Mouse (Mus musculus) T-helper 17 cell (primary cell): ENCODE data around the gene Tns3.

Experiments
- in situ Hi-C, 2 experiments: fragments of 300-600 bp; cut with MboI, MseI; formaldehyde crosslinking; loops; 1 replicate in 1 of 2; 2 replicates in 1 of 2; pipeline ENCODE4 v1.15.1; 2025; ENCODE audit warnings: high pct_unique_total_duplicates in 2 of 2

The Tns3 gene

GRCm38 (mm10) chr11:8444759-8445422 lies 219.4 kb downstream of the Tns3 start:
- in situ Hi-C loops: no loop called here

GRCm38 (mm10) chr11:8443539-8444292 lies 220.6 kb downstream of the Tns3 start:
- in situ Hi-C loops: no loop called here

- in situ Hi-C loops: no loop called here
Measured at GRCm38 (mm10) chr11:8440706-8441105, 223.6 kb downstream of the Tns3 start.

GRCm38 (mm10) chr11:8440221-8440620 lies 224.1 kb downstream of the Tns3 start:
- in situ Hi-C loops: no loop called here

GRCm38 (mm10) chr11:8439035-8439434 lies 225.3 kb downstream of the Tns3 start:
- in situ Hi-C loops: no loop called here

- in situ Hi-C loops: no loop called here
Measured at GRCm38 (mm10) chr11:8438269-8438668, 226.1 kb downstream of the Tns3 start.

GRCm38 (mm10) chr11:8435101-8435500 lies 229.2 kb downstream of the Tns3 start:
- in situ Hi-C loops: no loop called here

- in situ Hi-C loops: loop anchor here in 1 of 2 experiments (5.0 kb wide), 1 partner anchor 88 kb away; no protein-coding TSS in a partner anchor
Measured at GRCm38 (mm10) chr11:8434366-8434765, 230.0 kb downstream of the Tns3 start.

- in situ Hi-C loops: loop anchor here in 1 of 2 experiments (5.0 kb wide), 1 partner anchor 89 kb away; no protein-coding TSS in a partner anchor
Measured at GRCm38 (mm10) chr11:8433443-8433842, 230.9 kb downstream of the Tns3 start.

GRCm38 (mm10) chr11:8432941-8433340 lies 231.4 kb downstream of the Tns3 start:
- in situ Hi-C loops: loop anchor here in 1 of 2 experiments (5.0 kb wide), 1 partner anchor 89 kb away; no protein-coding TSS in a partner anchor

GRCm38 (mm10) chr11:8427660-8428059 lies 236.7 kb downstream of the Tns3 start:
- in situ Hi-C loops: loop anchor here (5.0 kb wide), 2 partner anchors 95 to 440 kb away; no protein-coding TSS in a partner anchor

GRCm38 (mm10) chr11:8425226-8425570 lies 239.1 kb downstream of the Tns3 start:
- in situ Hi-C loops: loop anchor here (5.0 kb wide), 2 partner anchors 97 to 442 kb away; no protein-coding TSS in a partner anchor

- in situ Hi-C loops: loop anchor here (5.0 kb wide), 2 partner anchors 98 to 443 kb away; no protein-coding TSS in a partner anchor
Measured at GRCm38 (mm10) chr11:8424342-8425225, 239.8 kb downstream of the Tns3 start.

- in situ Hi-C loops: loop anchor here (5.0 to 10.0 kb wide), 3 partner anchors 1071 to 1208 kb away; partner anchors contain the start of genes Igfbp1 (in 1 of the 2) and Igfbp3 (in 1 of the 2)
Measured at GRCm38 (mm10) chr11:8405225-8405899, 259.0 kb downstream of the Tns3 start.

- in situ Hi-C loops: loop anchor here in 1 of 2 experiments (10.0 kb wide), 1 partner anchor 1067 kb away; no protein-coding TSS in a partner anchor
Measured at GRCm38 (mm10) chr11:8401328-8401727, 263.0 kb downstream of the Tns3 start.

GRCm38 (mm10) chr11:8396329-8396728 lies 268.0 kb downstream of the Tns3 start:
- in situ Hi-C loops: no loop called here

- in situ Hi-C loops: no loop called here
Measured at GRCm38 (mm10) chr11:8391564-8391963, 272.8 kb downstream of the Tns3 start.

- in situ Hi-C loops: loop anchor here in 1 of 2 experiments (5.0 kb wide), 1 partner anchor 89 kb away; no protein-coding TSS in a partner anchor
Measured at GRCm38 (mm10) chr11:8385891-8386405, 278.4 kb downstream of the Tns3 start.
